Mouse (Mus musculus): ENCODE measurements around the gene Nxpe5.

Gene Nxpe5

GRCm38 (mm10) chr5:138277994-138278393 is 52.3 kb downstream of the Nxpe5 start:
- DNase-seq (ENCODE audit: low spot score), result no peak

GRCm38 (mm10) chr5:138279585-138280424 is 54.1 kb downstream of the Nxpe5 start, which contains the start of the genes Gm43720, Gpc2 and Stag3:
Gene Gm43720, minus strand, starts transcription at chr5:138279958.
Gene Gpc2, minus strand, starts transcription at chr5:138280005.
Gene Stag3, plus strand, starts transcription at chr5:138280240.
- DNase-seq (ENCODE audit: low spot score), result peak; percentile 84

DNA sequence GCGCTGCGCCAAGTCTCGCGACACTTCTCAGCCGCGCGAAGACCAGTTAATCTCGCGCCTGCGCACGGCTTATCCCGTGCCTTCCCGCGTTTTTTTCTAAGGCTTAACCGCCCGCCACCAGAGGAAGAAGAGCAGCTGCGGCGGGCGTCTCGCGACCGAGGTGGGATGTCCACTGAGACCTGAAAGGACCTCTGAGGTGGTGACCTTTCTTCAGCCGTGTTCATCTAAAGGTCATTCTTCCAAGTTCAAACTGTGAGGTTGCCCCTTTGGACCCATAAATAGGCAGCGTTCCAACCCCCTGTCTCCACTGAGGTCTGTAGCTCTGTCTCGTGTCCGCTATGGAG is 54.7 kb downstream of the Nxpe5 start:
- no peak for DNase-seq (ENCODE audit: low spot score)

GRCm38 (mm10) chr5:138280829-138281228 is 55.1 kb downstream of the Nxpe5 start:
- DNase-seq (ENCODE audit: low spot score), result no peak

DNA sequence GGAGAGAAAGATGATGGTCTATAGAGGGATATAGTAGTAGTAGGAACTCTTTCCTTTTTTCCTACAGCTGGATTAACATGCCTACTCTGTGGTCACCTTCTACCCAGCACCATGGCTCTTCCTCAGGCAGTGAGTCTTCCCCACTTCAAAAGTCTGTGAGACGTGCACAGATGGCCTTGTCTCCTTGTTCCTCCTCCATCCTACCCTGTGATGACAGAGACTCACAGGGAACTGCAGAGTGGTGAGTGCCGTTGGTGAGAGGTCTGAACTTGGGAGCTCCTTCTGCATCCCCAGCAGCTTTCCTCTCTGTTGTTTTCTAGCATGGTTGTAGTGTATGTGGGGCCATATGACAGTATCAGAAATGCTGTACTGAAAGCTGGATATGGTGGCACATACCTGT is 56.1 kb downstream of the Nxpe5 start:
- no peak for DNase-seq (ENCODE audit: low spot score)

DNA sequence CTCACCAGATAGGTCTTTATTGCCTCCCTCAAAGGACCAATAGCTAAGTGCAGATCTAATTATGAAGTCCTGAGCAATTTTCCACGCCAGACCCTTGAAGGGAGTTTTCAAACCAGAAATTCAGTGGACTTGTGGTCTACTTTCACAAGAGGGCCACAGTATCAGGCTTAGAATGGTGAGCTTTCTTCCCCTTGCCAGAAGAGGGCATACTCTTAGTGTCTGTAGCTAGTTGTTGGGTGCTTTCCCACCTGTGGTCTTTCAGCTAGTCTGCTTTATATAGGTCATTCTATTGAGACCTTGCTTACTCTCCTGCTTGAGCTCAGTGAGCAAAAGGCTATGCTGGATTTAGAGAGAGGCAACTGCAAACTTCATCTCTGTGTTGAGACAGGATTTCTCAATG is 57.8 kb downstream of the Nxpe5 start:
- DNase-seq (ENCODE audit: low spot score), result no peak

DNA sequence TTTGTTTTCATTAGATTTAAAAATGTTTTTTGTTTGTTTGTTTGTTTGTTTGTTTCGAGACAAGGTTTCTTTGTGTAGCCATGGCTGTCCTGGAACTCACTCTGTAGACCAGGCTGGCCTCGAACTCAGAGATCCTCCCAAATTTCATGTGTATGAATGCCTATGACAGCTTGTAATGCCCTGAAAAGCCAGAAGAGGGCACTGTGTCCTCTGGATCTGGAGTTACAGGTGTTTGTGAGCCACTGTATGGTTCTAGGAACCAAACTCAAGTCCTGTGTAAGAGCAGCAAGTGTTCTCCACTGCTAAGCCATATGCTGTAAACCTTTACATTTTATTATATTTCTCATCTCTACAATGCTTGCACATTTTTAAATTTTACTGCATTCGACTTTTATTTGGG is 62.2 kb downstream of the Nxpe5 start:
- no peak for DNase-seq (ENCODE audit: low spot score)

DNA sequence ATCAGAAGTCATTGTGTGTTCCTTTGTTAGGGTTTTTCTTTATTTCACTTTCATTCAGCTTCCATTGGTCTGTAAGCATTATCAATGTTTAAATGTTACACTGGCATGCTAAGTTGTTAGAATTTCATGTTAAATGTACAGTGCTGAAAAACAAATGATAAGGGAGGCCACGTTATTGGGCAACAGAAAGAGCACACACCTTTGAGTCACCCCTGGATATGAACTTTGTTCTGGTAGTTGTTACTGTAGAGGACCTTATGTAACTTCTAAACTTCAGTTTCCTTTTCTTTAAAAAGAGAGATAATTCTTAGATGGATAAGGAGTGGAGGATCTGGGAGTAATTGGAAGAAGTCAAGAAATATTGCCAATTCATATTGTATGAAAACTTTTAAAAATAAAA is 65.9 kb downstream of the Nxpe5 start:
- no peak for DNase-seq (ENCODE audit: low spot score)

DNA sequence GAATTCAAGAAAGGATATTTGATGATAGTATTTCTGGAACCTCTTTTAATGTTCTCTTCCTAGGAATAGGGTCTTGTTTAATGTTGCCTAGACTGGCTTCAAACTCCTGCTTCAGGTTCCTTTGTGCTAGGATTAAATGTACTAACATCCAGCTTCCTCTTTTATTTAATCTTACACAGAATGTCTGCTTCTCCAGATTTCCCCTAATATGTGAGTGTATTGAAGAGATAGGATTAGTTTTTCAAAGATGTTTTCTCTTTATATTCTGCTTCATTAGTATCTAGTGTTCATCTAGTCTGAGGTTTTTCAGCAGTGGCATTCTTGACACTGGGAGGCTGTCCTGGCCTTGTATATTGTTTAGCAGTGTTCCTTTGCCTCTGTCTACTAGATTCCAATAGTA is 68.5 kb downstream of the Nxpe5 start:
- no peak for DNase-seq (ENCODE audit: low spot score)

GRCm38 (mm10) chr5:138299613-138300012 is 73.9 kb downstream of the Nxpe5 start:
- no peak for DNase-seq (ENCODE audit: low spot score)

Measured in spleen, adult 12 weeks (tissue).